Mouse (Mus musculus): ENCODE measurements around the gene Haus2.

GRCm38 (mm10) chr2:120589759-120590158 lies 19.4 kb upstream of the Haus2 start:
- TF ChIP-seq POLR2A (IDR thresholded peaks at IDR 0.05; ENCODE audit: insufficient read length, low read depth) (no peak), REST (IDR thresholded peaks at IDR 0.05; ENCODE audit: insufficient read depth, insufficient read length) (no peak), SRF (IDR thresholded peaks at IDR 0.05; ENCODE audit: control insufficient read depth, insufficient read length, low read depth) (no peak), MYOG (IDR thresholded peaks at IDR 0.05; ENCODE audit: control insufficient read depth in 1 of 3, insufficient read depth in 1 of 3, insufficient read length in 2 of 3, low read depth in 2 of 3) (no peak), TCF12 (IDR thresholded peaks at IDR 0.05; ENCODE audit: insufficient read depth, poor library complexity, severe bottlenecking) (no peak), MAX (IDR thresholded peaks at IDR 0.05; ENCODE audit: low read depth) (no peak), USF1 (IDR thresholded peaks at IDR 0.05; ENCODE audit: low read depth) (no peak), CEBPB (IDR thresholded peaks at IDR 0.05; ENCODE audit: insufficient read depth, poor library complexity, severe bottlenecking) (no peak), TCF3 (IDR thresholded peaks at IDR 0.05; ENCODE audit: insufficient read length, low read depth) (no peak), POLR2AphosphoS2 (IDR thresholded peaks at IDR 0.05; ENCODE audit: insufficient read length, low read depth) (no peak)
